In genomic region chr14:78564292-78564691, GRCm38 (mm10) we compare ENCODE assay signal across 26 mouse cellular contexts.
"Had no signal": no experiment of that assay in that cellular context is flagged by ENCODE, and none has a peak within 500 bp of the region (broad histone marks: within the 10 kb centered on the region; RNA-seq: fewer than 3 reads in every experiment).

No protein-coding gene starts in this region.

- H3K36me3 ChIP-seq: heart, embryonic 10.5 days; hindbrain, embryonic 10.5 days; hindbrain, embryonic 12.5 days; limb, embryonic 10.5 days; limb, embryonic 12.5 days; liver, embryonic 13.5 days had no signal

- H3K27me3 ChIP-seq: heart, embryonic 12.5 days; hindbrain, embryonic 12.5 days; kidney, embryonic 15.5 days; limb, embryonic 12.5 days; liver, embryonic 13.5 days had no signal

- H3K9me3 ChIP-seq: heart, embryonic 10.5 days; heart, embryonic 12.5 days; hindbrain, embryonic 10.5 days; hindbrain, embryonic 12.5 days; kidney, embryonic 15.5 days; limb, embryonic 10.5 days; limb, embryonic 12.5 days; liver, embryonic 13.5 days had no signal

- H3K27ac ChIP-seq: gastrocnemius, adult 2 months; heart, embryonic 10.5 days; hindbrain, embryonic 10.5 days; hindbrain, embryonic 12.5 days; hindbrain, embryonic 14.5 days; kidney, embryonic 15.5 days; kidney, postnatal 0 days; left cerebral cortex, adult 2 months; limb, embryonic 10.5 days; limb, embryonic 12.5 days; liver, embryonic 13.5 days had no signal

- H3K4me1 ChIP-seq: heart, embryonic 10.5 days; heart, embryonic 12.5 days; hindbrain, embryonic 10.5 days; liver, embryonic 13.5 days had no signal

- H3K4me2 ChIP-seq: heart, embryonic 12.5 days; hindbrain, embryonic 12.5 days; hindbrain, embryonic 14.5 days; kidney, embryonic 15.5 days; limb, embryonic 12.5 days; liver, embryonic 11.5 days; liver, embryonic 13.5 days had no signal

- H3K4me3 ChIP-seq: gastrocnemius, adult 2 months; heart, embryonic 10.5 days; heart, embryonic 12.5 days; hindbrain, embryonic 10.5 days; hindbrain, embryonic 12.5 days; kidney, embryonic 15.5 days; left cerebral cortex, adult 2 months; limb, embryonic 10.5 days; limb, embryonic 12.5 days; liver, embryonic 13.5 days had no signal

- DNase-seq: gastrocnemius, adult 2 months; gastrocnemius, postnatal 10 days; gastrocnemius, postnatal 25 days; heart, adult 18-20 months; heart, postnatal 10 days; heart, postnatal 4 days; kidney, adult 11 months; kidney, adult 2 months; kidney, adult 9 months; kidney, postnatal 14 days; kidney, postnatal 36 days; liver; liver, embryonic 13.5 days had no signal

- H3K9ac ChIP-seq: heart, embryonic 12.5 days; hindbrain, embryonic 12.5 days; hindbrain, embryonic 14.5 days; kidney, embryonic 15.5 days; limb, embryonic 12.5 days; liver, embryonic 13.5 days had no signal

- ATAC-seq: hindbrain, embryonic 16.5 days; inflammation-experienced regulatory T-cells, adult 6 months had no signal
